Mouse (Mus musculus): ENCODE data around the gene Anp32a.
A peak's percentile ranks its signal among the peaks of the same experiment; 100 is the strongest.

The Anp32a gene

DNA sequence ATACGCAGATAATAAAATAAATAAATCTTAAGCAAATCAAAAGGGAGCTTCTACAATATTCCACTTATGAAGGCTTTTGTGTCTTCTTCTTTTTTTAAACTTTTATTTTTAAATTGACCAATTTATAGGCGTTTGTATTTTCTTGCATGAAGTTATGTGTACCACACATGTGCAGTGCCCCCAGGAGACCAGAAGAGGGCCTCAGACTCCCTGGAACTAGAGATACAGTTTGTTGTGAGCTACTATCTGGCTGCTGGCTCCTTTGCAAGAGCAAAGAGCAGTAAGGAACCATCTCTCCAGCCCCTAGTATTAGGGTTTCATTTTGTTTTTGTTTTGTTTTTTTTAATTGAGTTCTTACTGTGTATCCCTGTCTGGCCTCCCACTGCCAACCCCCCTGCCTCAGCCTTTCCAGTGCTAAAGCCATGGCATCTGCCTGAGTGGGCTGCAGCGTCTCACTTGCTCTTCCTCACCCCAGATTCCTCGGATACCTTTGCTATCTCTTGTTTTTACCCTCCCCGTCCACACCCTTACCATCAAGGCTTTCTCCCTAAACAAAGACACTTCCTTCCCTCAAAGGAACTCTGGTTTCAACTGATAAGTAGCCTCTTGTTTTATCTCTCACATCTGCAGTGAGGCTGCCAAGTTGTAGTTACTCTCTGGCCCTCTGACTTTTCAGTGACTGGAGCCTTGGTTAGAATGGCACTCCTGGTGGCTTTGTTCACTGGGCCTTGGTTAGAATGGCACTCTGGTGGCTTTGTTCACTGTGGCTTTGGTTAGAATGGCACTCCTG, 66.5 kb downstream of the Anp32a start:
- peak; percentile 18 for DNase-seq (ENCODE audit: low spot score)

DNA sequence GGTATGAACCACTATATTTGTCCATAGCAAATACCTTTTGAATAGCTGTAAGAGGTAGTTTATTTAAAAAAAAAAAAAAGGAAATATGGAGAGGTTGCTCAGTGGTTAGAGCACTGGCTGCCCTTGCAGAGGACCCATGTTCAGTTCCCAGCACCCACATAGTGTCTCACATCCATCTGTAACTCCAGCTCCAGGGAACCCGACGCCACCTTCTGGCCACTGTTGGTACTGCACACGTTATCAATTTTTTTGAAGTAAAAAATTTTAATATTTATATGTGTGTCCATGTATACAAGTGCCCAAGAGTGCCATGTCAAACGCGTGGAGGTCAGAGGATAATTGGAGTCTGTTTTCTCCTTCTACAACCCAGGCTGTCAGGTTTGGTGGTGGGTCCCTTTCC, 77.6 kb downstream of the Anp32a start:
- DNase-seq (ENCODE audit: low spot score) = no peak

DNA sequence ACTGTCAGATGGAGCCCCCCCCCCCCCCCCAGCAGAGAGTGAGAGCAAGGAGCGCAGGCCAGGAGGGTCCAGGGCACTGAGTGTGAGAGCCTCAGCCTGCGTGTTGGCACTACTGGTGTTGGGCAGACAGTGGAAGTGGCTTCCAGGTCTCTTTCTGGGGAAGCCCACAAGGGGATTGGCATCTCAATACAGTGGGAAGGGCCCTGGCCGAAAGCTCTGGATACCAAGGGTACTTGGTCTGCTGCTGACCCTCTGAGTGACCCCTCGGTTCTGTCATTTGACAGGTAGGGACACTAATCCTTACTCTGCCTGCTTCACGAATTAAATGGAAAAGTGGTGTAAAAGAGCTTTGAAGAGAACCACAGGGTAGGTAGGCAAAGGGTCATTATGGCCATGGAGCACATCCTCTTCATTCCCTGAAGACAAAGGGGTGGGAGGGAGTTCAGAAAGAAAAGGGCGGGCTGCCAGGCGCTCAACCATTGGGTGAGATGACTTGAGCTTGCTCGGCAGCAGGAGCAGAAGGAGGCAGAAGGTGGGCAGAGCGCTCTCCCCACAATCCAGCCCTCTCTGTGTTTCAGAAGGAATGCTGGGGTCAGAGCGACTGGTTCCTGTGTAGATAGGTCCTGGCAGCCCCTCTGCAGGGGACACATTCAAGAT, 79.3 kb downstream of the Anp32a start:
- DNase-seq (ENCODE audit: low spot score) = no peak

DNA sequence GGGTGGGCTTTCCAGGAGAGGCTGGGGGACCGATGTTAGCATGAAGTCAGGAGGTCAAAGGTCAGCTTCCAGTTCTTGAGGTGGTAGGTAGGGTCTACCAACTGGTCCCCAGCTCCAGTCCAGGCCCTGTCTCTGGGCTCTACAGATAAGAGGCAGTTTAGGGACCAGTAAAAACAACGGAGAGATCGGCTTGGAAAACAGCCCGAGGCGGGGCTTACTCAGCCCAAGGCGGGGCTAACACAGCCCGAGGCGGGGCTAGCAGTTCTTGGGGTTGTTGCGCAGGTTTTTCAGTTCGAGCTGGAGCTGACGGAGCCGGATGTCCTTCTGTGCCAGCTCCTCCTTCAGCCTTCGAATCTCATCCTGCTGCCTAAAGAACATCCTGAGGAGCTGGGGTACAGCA, 79.9 kb downstream of the Anp32a start:
- peak; percentile 72 for DNase-seq (ENCODE audit: low spot score)

DNA sequence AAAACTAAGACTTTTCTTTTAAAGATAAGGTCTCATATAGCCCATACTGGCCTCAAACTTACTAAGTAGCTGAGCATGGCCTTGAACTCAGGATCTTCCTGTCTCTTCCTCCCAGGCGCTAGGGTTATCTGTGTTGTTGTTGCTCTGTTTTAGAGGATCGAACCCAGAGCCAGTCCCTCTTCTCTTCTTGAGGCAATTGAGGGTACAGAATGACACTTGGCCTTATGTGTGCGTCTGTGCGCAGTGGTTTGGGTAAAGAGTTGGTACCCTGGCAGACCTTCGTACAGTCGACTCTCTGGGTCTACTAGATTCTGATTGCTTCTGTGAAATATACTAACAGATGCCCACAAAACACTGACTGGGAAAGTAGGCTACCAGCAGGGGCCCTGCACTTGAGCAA, 80.8 kb downstream of the Anp32a start:
- no peak for DNase-seq (ENCODE audit: low spot score)

DNA sequence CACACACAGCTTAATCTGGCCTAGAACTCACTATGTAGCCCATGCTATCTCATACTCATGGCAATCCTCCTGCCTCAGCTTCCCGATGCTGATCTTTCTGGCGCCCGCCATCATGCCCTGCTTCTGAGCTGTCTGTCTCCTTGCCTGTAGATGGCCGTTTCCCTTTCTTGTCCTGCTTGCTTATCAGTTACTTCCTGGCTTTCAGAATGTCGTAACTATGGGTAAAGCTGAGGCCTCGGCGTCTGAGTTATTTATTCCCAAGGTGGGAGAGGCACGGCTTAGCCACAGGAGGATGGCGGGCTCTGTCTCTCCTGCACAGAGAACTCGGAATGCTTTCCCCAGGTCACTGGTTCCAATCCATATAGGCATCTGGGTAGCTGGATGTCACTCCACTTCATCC, 81.8 kb downstream of the Anp32a start:
- peak; percentile 67 for DNase-seq (ENCODE audit: low spot score)

DNA sequence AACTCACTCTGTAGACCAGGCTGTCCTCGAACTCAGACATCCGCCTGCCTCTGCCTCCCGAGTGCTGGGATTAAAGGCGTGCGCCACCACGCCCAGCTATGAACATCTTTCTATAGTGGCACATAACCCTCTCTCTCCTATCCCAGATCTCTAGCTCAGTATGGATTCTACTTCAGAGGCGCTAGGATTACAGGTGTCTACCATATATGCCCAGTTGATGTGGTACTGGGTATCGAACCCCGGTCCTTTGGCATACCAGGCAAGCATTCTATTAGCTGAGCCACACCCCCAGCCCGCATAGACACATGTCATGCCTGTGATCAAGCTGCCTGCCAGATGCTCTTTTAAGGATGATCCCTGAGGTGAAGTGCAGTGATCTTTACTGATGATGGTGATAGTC, 82.8 kb downstream of the Anp32a start:
- DNase-seq (ENCODE audit: low spot score) = no peak

DNA sequence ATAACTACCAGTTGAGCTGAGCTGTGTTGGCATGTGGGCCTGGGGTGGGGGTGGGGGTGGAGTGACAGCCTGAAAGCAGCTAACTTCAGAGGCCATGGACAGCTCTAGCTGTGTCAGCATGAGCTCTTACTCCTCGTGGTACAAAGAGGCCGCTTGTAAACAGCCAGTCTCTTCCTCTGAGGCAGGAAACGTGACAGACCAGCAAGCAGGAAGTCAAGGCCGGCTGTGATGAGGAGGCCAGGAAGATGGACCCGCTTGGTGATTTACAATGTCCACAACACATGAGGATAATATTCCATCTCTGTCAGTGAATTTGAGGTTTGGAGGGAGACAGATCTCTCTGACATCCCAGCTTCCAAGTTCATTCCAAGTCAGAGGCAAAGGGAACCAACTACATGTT, 84.2 kb downstream of the Anp32a start:
- DNase-seq (ENCODE audit: low spot score) = peak; percentile 36

DNA sequence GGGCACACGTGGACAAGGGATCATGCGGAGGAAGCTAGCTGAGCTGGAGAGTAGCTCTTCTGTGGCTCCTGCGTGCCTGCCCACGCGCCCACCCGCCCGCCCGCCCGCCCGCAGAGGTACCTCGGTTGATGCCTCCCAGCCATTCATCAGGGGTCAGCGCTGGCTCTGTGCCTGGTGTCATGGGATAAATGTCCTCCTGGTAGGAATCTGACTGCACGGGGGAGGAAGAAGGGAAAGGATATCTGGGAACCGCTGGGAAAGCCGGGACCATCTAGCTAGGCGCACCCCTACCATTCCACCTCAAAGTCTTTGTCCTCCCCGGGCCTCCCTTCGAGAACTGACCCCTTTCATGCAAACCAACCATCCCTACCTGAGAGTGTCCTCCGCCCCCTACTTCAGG, 84.9 kb downstream of the Anp32a start:
- no peak for DNase-seq (ENCODE audit: low spot score)

DNA sequence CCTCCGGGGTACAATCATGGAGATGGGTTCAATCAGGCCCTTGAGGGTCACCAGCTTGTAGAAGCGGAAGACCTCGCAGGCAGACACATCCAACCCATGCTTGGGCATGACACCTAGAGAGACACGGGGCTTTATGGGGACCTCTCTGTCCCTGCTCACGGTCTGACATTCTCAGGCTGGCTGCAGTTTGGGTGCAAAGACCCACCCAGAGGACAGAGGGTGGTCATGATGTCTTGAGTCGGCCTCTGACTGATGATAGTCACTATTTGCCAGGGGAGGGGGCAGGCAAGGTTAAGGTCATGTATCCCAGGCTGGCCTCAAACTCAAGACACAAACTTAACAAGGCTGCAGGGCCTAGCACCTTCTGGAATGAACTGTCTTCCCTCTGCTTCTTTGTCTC, 85.4 kb downstream of the Anp32a start:
- DNase-seq (ENCODE audit: low spot score) = no peak

DNA sequence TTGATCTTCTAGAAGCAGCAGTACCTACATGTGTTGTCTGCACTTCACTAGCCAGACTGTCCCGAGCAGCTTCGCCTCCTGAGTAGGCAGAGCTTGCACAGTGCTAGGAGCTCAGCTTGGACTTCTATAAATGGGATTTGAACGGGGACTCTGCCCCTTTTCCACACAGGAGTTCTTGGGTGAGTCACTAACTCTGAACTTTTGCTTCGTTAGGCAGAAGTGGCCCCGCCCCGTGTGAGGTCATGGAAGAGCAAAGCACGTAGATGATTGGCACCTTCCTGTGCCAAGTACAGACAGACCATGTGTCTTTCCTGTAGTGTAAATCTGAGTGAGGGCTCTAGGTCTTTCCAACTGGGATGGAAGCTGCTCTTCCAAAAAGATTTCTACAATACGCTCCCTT, 85.9 kb downstream of the Anp32a start:
- DNase-seq (ENCODE audit: low spot score) = no peak

Data from yolk sac, embryonic 10.5 days (tissue).